Mouse (Mus musculus) cerebellum, adult 9-11 months (tissue): ENCODE measurements around the gene Atp2c1.

Source experiments
- DNase-seq: peaks from one replicate; pipeline ENCODE4 v3.0.0; 2022

Gene Atp2c1

GRCm38 (mm10) chr9:105363520-105364231 is 163.4 kb downstream of the Atp2c1 start:
- DNase-seq, result no peak

- no peak for DNase-seq
Measured at GRCm38 (mm10) chr9:105362181-105362580, 164.9 kb downstream of the Atp2c1 start.
